In the genomic region with DNA sequence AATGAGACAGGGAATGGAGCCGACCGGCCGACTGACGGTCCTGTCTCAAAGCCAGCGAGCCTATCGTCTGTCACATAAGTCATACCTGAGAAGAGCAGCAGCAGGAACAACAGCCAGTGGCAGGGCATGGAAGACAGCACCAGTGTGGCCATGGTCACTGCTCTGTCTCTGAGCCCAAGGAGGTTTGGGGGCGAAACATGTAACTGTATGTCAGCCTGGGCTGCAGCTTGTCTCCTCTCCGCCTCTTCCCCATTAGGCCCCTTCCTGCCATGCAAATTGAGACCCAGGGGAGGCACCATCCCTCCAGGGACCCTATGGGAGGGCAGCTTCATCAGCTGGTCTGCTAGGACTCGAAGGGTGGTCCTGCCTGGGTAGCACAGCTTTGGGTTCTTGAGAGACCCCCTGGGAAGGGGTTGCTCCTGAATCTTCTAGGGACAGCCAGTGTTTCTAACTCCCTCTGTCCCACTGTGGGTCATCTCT, we compare ENCODE assay signal across 10 mouse cellular contexts. TPM values are rescaled to one million over a fixed set of nuclear protein-coding genes. Genes with fewer than 3 reads are reported as not detected.
DNase-seq lines count a peak whose midpoint lies in the region; ATAC-seq and TF ChIP-seq lines count a peak whose summit lies in the region.
"Had no signal": no experiment of that assay in that cellular context is flagged by ENCODE, and none has a peak within 500 bp of the region (broad histone marks: within the 10 kb centered on the region; RNA-seq: fewer than 3 reads in every experiment).

A gene (minus strand): TSS at position 430 of the 480 bp plus-strand sequence.

- no peaks in the 10 kb centered on the region for H3K9me3 ChIP-seq in hindbrain, embryonic 10.5 days
- no peaks in the 10 kb centered on the region for H3K9me3 ChIP-seq in hindbrain, postnatal 0 days (ENCODE audit: low read length)
- H3K9me3 ChIP-seq in E14TG2a.4 (ENCODE audit: low read length), result no peaks in the 10 kb centered on the region
- H3K9me3 ChIP-seq in limb, embryonic 14.5 days (ENCODE audit: control insufficient read depth, low read length), result no peaks in the 10 kb centered on the region

- H3K27me3 ChIP-seq in hindbrain, embryonic 10.5 days (ENCODE audit: insufficient read depth, poor library complexity, severe bottlenecking), result no peaks in the 10 kb centered on the region
- H3K27me3 ChIP-seq in hindbrain, postnatal 0 days (ENCODE audit: insufficient read depth, low read length), result no peaks in the 10 kb centered on the region
- H3K27me3 ChIP-seq in E14TG2a.4 (ENCODE audit: insufficient read depth, low read length), result peaks cover 35% of the 10 kb centered on the region
- no peaks in the 10 kb centered on the region for H3K27me3 ChIP-seq in limb, embryonic 14.5 days (ENCODE audit: control insufficient read depth, insufficient read depth, low read length)
- H3K27me3 ChIP-seq in small intestine, adult 2 months (ENCODE audit: control insufficient read depth, insufficient read depth, low read length), result no peaks in the 10 kb centered on the region

- peak within 1 kb of the TSS; percentile 62 for H3K27ac ChIP-seq in hindbrain, embryonic 10.5 days
- H3K27ac ChIP-seq in hindbrain, postnatal 0 days, result no peak within 1 kb of the TSS
- H3K27ac ChIP-seq in limb, embryonic 14.5 days (replicated peaks; ENCODE audit: low read depth, low read length), result 0 out of 2 replicates have a peak within 1 kb of the TSS, but pooled peaks have one; percentile 26
- H3K27ac ChIP-seq in small intestine, adult 2 months (ENCODE audit: insufficient read depth, low read depth, low read length), result peak within 1 kb of the TSS; percentile 46; the same call in 1 of the 2 replicates
- H3K27ac ChIP-seq in layer of hippocampus, adult 2 months, result no peak within 1 kb of the TSS

- 70% methylated on average over 9 of the region's 9 CpGs for WGBS in hindbrain, embryonic 10.5 days
- 75% methylated on average over 9 of the region's 9 CpGs for WGBS in hindbrain, postnatal 0 days
- 46% methylated on average over 9 of the region's 9 CpGs for WGBS in limb, embryonic 14.5 days
- 77% methylated on average over 9 of the region's 9 CpGs for WGBS in small intestine, adult 2 months

- H3K4me2 ChIP-seq in hindbrain, postnatal 0 days (ENCODE audit: low read depth, low read length), result no peak within 1 kb of the TSS
- H3K4me2 ChIP-seq in limb, embryonic 14.5 days (replicated peaks; ENCODE audit: low read depth, low read length, severe bottlenecking), result no peak within 1 kb of the TSS

- no peak for DNase-seq in hindbrain, embryonic 10.5 days (ENCODE audit: low spot score)
- no peak for DNase-seq in hindbrain, postnatal 0 days (ENCODE audit: low spot score)
- no peak for DNase-seq in limb, embryonic 14.5 days (ENCODE audit: low spot score)
- no peak for DNase-seq in right cerebral cortex, adult 18-20 months
- no peak for DNase-seq in ovary, adult 18-20 months (ENCODE audit: low spot score)
- DNase-seq in layer of hippocampus, adult 2 months (ENCODE audit: low spot score in 2 of 2), result no peak
- DNase-seq: adrenal gland, postnatal 25 days; midbrain, embryonic 14.5 days had no signal

- no peak for TF ChIP-seq POLR2A in limb, embryonic 14.5 days (IDR thresholded peaks at IDR 0.05; ENCODE audit: borderline replicate concordance, extremely low read depth, insufficient read depth, insufficient read length)
- TF ChIP-seq POLR2A in small intestine, adult 2 months (IDR thresholded peaks at IDR 0.05; ENCODE audit: low read depth, low read length), result no peak

- no peak for ATAC-seq in hindbrain, postnatal 0 days
- no peak for ATAC-seq in limb, embryonic 14.5 days (ENCODE audit: low FRiP score, low read depth)

- H3K9ac ChIP-seq in hindbrain, postnatal 0 days (replicated peaks; ENCODE audit: low read length), result no peak within 1 kb of the TSS
- 0 out of 2 replicates have a peak within 1 kb of the TSS, but pooled peaks have one; percentile 21 for H3K9ac ChIP-seq in limb, embryonic 14.5 days (ENCODE audit: low read depth, low read length, severe bottlenecking)

- TF ChIP-seq CTCF in hindbrain, postnatal 0 days (IDR thresholded peaks at IDR 0.05; ENCODE audit: low read depth), result no peak
- no peak for TF ChIP-seq CTCF in E14TG2a.4 (conservative IDR thresholded peaks at IDR 0.05; ENCODE audit: low read length)
- TF ChIP-seq CTCF in small intestine, adult 2 months (IDR thresholded peaks at IDR 0.05; ENCODE audit: extremely low read depth, insufficient read length, insufficient replicate concordance, low read depth, low read length), result no peak
- TF ChIP-seq CTCF in layer of hippocampus, adult 2 months (conservative IDR thresholded peaks at IDR 0.05), result no peak

- peaks cover 42% of the 10 kb centered on the region for H3K4me1 ChIP-seq in hindbrain, embryonic 10.5 days (replicated peaks)
- H3K4me1 ChIP-seq in hindbrain, postnatal 0 days (ENCODE audit: insufficient read depth, low read length), result no peaks in the 10 kb centered on the region
- peaks cover 42% of the 10 kb centered on the region for H3K4me1 ChIP-seq in E14TG2a.4 (replicated peaks; ENCODE audit: low read depth, low read length)
- peaks cover 42% of the 10 kb centered on the region for H3K4me1 ChIP-seq in limb, embryonic 14.5 days (ENCODE audit: control insufficient read depth, insufficient read depth, low read length)
- H3K4me1 ChIP-seq in small intestine, adult 2 months (ENCODE audit: control insufficient read depth, insufficient read depth, insufficient read length, low read length), result peaks cover 23% of the 10 kb centered on the region

- H3K36me3 ChIP-seq in hindbrain, embryonic 10.5 days, result no peaks in the 10 kb centered on the region
- H3K36me3 ChIP-seq in hindbrain, postnatal 0 days (ENCODE audit: insufficient read depth, low read length), result no peaks in the 10 kb centered on the region
- H3K36me3 ChIP-seq in E14TG2a.4 (ENCODE audit: insufficient read depth, low read length), result no peaks in the 10 kb centered on the region
- no peaks in the 10 kb centered on the region for H3K36me3 ChIP-seq in limb, embryonic 14.5 days (ENCODE audit: control insufficient read depth, insufficient read depth, low read length)
- H3K36me3 ChIP-seq in small intestine, adult 2 months (ENCODE audit: control insufficient read depth, insufficient read depth, low read length), result no peaks in the 10 kb centered on the region

- H3K4me3 ChIP-seq in hindbrain, embryonic 10.5 days, result no peak within 1 kb of the TSS
- H3K4me3 ChIP-seq in hindbrain, postnatal 0 days (ENCODE audit: low read length), result no peak within 1 kb of the TSS
- peak within 1 kb of the TSS; percentile 2; the same call in 1 of the 2 replicates for H3K4me3 ChIP-seq in E14TG2a.4 (replicated peaks; ENCODE audit: low read length)
- H3K4me3 ChIP-seq in limb, embryonic 14.5 days (replicated peaks; ENCODE audit: low read length), result no peak within 1 kb of the TSS
- H3K4me3 ChIP-seq in small intestine, adult 2 months (ENCODE audit: low read depth, low read length), result peak within 1 kb of the TSS; percentile 60
- H3K4me3 ChIP-seq in layer of hippocampus, adult 2 months, result no peak within 1 kb of the TSS

RNA-seq across cellular contexts. Expression of the gene that starts here (rescaled TPM):
- polyA plus RNA-seq in hindbrain, embryonic 10.5 days (2016; fragmentation: Nextera tagmentation; extraction: Ambion mirVana), result 0.90 and 2.0 TPM in 2 replicates
- total RNA-seq in hindbrain, postnatal 0 days (2014; rRNA removed), result 0.25 and 0.63 TPM in 2 replicates
- 1.3 and 1.7 TPM in 2 replicates for polyA plus RNA-seq in hindbrain, postnatal 0 days (2015; fragmentation: Nextera tagmentation; extraction: Ambion mirVana)
- 2.6 and 2.7 TPM in 2 replicates for polyA plus RNA-seq in limb, embryonic 14.5 days (2012; rRNA removed)
- polyA plus RNA-seq in limb, embryonic 14.5 days (2014; fragmentation: Nextera tagmentation; extraction: Ambion mirVana), result 3.0 and 5.0 TPM in 2 replicates
- polyA plus RNA-seq in small intestine, adult 2 months (2012; rRNA removed), result 12.6 and 21.2 TPM in 2 replicates
- total RNA-seq in layer of hippocampus, adult 2 months (2021), result not detected

Comparison
In these comparisons a context has a peak if more than half of its experiments do, and no peak if none do; other contexts are left out.
1. H3K27ac ChIP-seq: peak in hindbrain, embryonic 10.5 days (single experiment), limb, embryonic 14.5 days (single experiment) and small intestine, adult 2 months (single experiment); none in hindbrain, postnatal 0 days (single experiment) and layer of hippocampus, adult 2 months (single experiment).
2. H3K4me3 ChIP-seq: peak in E14TG2a.4 (single experiment) and small intestine, adult 2 months (single experiment); none in hindbrain, embryonic 10.5 days (single experiment), hindbrain, postnatal 0 days (single experiment), limb, embryonic 14.5 days (single experiment) and layer of hippocampus, adult 2 months (single experiment).